Mouse (Mus musculus) lung, postnatal 10 days (tissue): ENCODE data around the gene Aktip.

Experiments used
- DNase-seq: peaks from one replicate; pipeline ENCODE4 v3.0.0; 2021

Gene Aktip

DNA sequence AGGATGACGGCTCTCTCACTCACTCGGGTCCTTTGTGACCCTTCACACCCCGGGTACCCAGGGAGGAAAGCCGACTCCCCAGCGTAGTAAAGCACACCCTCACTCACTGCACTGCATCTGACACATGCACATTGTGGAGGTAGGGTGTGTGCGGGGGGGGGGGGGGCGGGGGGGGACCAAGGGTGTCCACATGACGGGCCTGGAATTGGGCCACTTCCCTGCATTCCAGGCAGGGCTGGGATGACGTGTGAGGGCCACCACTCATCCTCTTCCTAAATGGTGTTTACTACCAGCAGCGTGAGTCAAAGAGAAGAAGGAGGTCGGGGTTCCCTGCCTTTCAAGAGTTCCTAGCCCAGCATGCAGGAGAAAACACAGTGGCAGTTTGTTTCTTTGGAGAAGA lies 11.6 kb downstream of the Aktip start:
- no peak for DNase-seq

DNA sequence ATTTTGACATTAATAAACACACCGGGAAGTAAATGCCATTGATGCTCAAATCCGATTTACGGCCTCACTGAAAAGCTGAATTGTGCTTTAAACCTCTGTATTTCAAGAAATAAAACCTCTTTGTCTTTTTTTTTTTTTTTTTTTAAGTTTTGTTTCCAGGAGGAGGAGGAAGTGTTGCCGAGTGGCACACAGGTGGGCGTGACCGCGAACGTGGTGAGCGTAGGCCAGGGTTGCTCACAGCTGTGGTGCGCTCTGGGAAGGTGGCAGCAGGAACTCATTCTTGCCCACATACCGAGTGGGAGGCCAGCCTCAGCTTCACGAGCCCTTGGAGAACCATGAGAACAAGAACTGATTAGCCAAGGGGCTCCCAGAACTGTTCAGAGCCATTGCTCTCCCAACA lies 13.4 kb downstream of the Aktip start:
- DNase-seq: no peak

DNA sequence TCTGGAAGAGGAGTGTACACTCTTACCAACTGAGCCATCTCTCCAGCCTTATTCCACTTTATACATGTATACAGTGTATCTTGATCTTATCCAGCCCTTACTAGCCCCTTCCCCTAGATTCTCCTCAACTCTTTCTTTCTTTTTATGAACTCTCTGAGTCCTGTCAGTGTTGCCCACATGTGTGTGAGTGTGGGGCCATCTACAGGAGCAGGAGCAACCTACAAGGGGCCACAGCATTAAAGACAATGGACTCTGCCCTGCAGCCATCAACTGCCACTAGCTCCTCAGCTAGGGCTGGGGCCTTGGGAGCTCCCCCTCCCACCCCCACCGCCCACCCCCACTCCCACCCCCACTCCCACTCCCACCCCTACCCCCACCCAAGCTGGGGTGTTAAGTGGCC lies 22.1 kb downstream of the Aktip start:
- no peak for DNase-seq

DNA sequence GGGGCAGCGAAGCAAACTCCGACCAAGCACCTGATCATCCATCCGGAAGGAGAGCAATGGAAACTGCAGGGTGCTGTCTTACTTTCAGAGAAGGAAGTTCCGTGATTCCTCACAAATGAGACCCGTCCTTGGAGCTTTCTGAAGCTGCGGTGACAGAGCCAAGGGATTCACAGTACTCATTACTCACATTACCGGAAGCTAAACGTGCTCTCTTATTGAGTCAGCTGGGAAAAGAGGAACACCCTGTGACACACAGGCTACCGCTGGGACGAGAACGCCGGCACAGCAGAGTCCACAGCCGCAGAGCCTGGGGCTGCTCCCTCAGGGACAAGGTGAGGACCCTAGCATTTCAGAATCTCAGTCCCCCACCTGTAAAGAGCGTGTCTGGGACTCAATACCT lies 23.6 kb downstream of the Aktip start:
- no peak for DNase-seq

DNA sequence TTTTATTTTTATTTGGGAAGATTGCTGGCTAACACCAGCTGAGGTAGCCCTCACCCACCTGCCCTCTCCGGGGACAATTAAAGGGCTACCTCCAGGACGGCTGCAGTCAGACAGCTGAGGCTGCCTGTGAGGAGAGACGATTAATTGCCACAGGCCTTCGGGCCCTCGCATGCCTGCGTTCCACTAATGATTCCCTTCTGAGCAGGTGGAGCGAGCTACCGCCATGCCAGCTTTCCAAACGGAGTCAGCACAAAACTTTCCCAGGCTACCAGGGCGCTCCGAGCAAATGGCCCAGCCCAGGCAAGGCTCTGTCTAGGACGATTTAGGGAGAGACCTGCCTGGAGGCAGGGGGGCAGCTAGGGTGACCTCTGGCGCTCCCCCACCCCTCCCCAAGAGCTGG lies 28.2 kb downstream of the Aktip start:
- DNase-seq: no peak

DNA sequence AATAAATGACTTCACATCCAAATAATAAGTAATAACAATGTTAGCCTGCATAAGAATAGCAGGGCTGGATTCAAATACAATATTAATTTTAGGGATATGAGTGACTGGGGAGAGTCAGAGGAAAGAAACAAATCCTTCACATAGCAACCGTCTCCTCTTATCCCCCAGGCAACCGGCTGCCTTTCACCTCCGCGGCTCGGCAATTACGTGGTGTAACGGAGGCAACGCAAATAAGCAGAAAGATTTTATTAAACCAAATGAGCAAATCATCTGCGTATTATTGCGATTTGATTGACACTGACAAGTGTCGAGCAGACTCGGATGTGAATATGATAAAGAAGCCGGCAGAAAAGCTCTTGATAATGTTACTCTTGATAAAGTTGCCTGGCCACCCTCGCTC lies 28.9 kb downstream of the Aktip start:
- no peak for DNase-seq

DNA sequence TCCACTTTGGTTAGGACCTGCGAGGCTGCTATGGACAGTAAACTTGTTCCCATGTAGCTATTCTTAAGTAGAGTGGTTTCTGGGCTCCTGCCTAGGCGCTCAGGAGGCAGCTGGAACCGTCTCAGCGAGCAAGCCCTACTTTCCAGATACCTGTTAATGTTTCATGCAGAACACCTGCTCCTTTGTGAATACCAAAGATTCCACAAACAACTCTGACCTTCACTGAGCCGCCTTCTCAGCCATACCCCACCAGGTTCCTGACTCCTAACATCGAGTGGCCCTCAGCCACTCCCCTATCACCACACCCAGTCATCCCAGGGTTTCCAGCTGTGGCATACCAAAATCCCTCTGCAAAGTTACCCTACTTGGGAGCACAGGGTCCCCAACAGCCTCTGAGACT lies 29.6 kb downstream of the Aktip start:
- no peak for DNase-seq

DNA sequence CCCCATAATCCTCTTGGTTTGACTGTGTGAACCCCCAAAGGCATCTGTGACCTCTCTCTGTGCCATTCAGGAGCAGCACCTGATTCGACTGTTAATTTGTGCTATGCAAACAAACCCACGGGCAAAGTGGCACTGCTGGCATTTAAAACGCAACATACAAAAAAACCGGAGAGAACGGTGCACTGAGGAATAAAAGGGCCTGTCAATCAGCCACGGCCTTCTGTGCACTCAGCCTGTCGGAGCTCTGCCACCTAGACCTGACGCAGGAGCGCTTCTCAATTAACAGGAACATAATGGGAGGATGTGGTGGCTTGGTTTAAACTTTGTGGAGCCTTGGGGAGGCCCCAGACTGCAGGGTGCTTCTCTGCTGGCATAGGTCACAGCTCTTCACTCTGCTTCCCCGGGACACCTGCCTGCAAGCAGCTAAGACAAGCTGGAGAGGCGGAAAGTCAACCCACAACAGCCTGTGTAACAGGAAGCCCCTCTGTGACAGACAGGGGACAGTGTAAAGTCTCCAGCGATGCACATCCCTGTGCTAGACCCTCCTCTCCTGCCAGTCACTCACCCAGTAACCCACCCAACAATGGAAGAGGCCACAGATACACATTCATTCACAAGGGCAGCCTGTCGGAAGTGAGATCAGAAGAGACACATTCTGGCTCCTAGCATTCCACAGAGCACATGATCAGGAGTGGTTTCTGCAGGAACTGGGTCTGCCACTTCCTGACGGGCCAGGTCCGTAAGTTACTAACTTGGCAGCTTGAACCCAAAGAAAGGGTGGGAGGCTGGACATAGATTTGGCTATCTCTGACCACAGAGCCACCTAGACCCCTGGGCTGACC lies 39.6 kb downstream of the Aktip start:
- DNase-seq: no peak

DNA sequence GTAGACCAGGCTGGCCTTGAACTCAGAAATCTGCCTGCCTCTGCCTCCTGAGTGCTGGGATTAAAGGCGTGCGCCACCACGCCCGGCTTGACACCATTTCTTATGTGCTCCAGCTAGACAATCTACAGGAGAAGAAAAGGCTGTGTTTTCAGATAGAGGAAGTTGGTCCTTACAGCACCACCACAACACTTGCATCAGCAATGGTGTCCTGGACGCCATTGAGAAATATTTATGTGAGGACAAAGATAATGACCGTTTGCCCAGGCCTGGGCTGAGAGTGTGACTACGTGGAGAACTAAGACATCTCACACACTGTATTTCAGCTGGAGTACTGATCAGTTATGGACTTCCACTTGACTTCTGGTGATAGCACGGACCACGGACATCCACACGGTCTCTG lies 41.2 kb downstream of the Aktip start:
- no peak for DNase-seq

DNA sequence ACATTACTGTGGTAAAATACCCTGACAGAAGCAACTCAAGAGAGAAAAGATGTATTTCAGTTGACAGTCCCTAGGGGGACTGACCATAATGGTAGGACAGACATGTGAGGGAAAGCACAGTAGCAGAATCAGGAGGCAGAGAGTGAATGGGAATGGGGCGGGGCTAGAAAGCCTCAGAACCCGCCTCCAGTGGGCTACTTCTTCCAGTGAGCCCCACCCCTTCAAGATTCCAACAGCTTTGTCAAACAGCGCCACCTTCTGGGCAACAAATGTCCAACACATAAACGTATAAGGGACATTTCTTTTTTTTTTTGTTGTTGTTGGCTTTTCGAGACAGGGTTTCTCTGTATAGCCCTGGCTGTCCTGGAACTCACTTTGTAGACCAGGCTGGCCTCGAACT lies 45.2 kb downstream of the Aktip start:
- DNase-seq: peak; percentile 79

DNA sequence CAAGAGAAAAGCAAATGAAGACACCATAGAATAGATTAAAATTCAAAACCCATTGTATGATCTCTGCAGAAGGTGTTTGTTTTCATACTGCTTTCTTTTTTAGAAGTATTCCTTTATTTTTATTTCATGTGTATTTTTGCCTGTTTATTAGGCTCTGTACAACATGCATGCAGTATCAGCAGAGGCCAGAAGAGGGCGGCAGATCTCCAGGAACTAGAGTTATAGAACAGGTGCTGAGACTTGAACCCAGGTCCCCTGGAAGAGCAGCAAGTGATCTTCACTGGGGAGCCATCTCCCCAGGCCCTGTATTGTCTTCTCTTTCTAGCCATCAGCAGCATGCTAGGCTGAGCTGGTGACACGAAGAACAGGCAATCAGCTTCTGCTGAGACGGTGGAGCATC lies 45.9 kb downstream of the Aktip start:
- DNase-seq: no peak

DNA sequence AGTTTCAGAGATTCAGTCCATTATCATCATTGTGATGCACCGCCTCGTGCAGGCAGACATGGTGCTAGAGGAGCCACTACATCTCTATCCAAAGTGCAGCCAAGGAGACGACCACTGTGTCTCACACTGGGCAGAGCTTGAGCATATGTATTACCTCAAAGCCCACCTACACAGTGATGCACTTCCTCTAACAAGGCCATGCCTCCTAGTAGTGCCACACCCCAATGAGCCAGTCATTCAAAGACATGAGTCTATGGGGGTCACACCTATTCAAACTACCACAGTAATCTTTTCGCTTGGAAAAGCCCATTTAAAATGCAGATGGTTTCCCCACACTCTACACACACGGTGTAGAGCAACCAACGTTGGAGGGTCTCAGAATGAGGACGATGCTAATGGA lies 48.2 kb downstream of the Aktip start:
- no peak for DNase-seq

DNA sequence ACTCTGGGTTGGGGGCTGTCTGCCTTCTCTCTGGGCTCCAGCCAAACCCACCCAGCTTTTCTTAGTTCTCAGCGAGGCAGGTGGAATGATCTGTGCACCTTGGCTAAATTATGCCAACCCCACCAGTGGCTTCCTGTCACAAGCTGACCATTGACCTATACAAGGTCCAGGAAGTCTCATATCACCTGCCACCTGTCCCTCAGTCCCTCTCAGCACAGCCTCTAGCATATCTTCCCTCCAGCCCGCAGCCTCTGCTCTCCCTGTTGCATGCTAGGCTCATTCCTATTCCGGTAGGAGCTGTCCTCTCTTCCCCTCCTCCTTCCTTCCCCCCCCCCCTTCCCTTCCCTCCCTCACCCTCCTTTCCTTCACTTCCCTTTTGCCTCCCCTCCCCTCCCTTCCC lies 50.5 kb downstream of the Aktip start:
- DNase-seq: no peak

DNA sequence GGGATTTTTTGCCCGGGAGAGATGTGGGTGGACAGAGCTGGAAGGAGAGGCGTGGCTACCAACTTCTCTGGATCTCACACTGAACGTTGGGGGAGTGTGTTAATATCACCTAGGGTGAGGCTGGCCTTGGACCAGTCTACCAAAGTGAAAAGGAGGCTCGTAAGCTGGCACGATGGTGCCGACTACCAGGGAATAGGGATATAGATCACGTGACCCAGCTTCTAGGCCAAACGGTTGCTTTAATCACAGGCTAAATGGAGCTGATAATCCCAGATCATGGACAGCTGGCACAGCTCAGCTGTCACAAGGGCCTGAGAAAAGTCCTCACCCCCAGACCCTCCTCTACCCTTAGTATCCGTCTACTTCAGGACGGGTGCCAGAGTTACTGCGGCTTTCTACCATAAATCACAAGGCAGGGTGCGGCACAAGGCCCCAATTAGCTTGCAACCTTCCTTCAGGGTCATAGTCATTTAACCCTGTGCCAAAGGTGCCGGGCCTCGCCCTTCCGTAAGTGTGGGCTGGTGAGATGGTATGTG lies 51.1 kb downstream of the Aktip start:
- peak; percentile 37 for DNase-seq

DNA sequence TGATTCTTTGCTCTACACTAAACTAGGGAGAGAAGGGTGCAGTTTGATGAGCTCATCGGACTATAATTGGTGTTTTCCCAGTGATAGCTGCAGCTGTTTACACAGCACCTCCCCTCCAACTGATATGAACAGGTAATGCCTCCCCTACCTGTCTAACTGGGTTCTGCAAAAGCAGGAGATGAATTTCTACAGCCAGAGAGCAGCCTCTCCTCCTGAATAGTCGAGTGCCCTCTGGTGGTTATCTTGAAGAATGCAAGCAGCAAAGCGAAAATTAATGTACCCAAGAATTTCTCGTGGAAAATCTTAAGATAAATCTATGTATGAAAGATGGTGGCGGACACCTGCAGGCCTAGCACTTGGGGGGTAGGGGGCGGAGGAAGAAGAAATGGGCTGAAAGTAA lies 52.1 kb downstream of the Aktip start:
- DNase-seq: peak; percentile 68

DNA sequence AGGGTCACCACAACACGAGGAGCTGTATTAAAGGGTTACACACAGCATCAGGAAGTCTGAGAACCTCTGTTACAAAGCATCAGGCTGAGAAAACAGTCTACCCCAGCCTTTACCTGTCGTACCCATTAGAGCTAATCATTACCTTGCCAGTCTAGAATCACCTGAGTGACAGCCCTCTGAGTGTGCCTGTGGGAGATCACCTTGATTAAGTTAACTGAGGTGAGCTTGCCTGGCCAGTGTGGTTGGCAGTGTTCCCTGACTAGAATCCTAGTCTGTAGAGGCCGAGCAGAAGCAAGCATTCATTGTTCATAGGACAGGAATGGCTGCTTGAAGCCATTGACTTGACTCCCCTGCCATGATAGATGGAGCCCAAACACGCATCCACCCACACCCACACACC lies 58.9 kb downstream of the Aktip start:
- no peak for DNase-seq

DNA sequence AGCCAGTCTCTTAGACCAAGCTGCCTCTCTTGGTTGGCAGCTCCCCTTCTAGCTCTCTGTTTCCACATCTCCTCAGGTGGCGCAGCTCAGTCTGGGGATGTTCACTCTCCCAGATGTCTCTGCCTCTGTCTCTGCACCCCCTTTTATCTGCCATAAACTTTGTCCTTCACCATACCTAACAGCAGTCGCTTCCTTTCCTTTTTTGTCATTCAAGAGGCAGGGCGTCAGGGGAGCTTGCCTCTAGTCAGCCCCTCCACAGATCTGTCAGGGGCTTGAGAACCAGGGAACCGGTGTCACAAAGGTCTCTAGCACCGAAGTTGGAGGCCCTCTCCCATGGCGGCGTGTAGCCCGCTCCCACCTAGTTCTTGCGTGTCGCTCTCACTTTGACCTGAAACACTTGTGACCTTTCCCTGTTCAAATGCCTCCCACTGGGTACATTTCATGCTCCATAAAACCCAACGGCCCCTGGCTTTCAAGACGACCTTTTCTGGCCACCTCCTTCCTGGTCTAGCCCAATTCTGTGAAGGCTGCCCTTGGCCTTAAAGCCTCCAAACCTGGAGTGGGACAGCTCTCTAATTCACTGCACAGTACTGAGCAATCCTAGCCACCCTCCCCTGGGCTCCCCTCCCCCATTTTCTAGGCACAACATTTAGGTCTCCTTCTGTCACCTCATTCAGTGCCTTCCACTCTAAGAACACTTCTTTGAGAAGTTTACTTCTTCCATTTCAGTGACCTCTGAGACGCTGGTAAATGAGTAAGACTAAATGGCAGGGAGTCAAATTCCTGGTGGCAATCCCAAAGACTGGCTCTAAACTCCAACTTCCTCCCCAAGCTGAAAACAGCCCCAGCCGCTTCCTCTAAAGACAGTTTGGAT lies 64.2 kb downstream of the Aktip start:
- peak; percentile 61 for DNase-seq

DNA sequence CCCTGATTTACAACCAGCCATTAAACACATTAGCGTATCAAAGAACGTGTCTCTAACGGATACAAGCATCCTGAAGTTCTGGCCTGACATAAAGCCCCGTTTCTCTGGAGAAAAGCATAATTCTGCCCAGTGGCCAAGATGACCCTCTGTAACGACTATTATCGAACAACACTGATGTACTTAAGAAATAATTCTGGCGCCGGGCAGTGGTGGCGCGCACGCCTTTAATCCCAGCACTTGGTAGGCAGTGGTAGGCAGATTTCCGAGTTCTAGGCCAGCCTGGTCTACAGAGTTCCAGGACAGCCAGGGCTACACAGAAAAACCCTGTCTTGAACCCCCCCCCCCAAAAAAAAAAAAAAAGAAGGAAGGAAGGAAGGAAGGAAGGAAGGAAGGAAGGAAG lies 65.1 kb downstream of the Aktip start:
- DNase-seq: no peak

DNA sequence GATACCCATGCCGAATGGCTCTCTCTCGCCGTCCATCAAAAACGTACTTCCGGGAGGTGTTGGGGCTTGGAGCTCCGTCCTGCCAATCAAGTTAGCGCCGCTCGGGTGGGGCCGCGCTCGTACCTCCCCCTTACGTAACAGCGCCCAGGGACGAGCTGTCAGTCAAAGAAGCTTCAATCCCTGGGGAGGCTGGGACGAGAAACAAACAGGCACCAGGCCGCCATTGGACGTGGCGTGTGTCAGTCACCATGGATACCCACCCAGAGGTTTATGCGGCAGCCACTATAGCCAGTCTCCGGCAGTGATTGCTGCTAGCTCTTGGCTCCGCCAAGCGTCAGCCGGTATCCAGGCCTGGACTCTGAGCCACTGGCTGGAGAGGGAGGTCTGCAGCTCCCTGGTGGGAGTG lies 65.7 kb downstream of the Aktip start:
- peak; percentile 100 for DNase-seq

DNA sequence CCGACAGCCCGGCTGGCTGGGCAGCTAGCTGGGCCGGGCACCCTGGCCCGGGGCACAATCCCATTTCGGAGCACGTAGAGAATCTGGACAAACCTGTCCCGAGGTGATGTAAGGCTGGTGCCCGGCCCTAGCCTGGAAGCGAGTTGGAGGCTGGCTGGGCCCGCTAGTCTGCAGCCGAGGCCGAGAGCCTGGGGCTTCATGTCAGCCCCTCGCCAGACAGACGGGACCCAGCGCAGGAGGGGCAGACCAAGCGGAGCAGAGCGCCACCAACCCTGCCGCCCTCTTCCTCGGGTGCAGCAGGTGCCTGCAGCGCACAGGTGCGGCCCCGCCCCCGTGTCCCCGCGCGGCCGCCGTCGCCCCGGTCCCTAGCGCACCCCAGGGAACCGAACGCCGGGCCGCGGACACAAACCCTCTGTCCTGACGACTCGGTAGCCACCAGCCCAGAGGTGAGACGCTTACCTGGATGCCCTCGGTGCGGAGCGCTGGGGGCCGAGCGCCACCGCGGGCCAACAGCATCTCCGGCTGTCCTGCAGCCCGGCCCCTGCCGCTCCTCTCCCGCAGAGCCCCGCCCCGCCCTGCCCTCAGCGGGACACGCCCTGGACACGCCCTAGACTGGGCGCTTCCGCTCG lies 66.2 kb downstream of the Aktip start:
- peak; percentile 51 for DNase-seq

DNA sequence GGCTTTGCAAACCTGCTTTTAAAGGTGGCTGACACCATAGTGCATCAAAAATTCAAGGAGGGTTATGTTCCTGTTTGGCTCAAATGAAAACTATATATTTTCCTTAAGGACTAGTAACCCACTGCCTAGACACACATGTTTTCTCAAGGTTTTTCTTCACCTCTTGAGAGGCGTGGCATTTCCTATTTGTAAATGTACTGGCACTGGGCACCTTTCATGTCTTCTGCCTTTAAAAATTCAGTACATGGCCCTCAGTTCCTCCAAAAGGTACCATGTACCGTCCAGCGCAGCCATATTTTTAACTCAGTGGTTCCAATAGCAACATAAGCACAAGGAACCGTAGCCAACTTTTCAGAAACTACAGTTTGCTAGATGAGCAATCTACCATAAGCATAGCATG lies 67.0 kb downstream of the Aktip start:
- DNase-seq: no peak

DNA sequence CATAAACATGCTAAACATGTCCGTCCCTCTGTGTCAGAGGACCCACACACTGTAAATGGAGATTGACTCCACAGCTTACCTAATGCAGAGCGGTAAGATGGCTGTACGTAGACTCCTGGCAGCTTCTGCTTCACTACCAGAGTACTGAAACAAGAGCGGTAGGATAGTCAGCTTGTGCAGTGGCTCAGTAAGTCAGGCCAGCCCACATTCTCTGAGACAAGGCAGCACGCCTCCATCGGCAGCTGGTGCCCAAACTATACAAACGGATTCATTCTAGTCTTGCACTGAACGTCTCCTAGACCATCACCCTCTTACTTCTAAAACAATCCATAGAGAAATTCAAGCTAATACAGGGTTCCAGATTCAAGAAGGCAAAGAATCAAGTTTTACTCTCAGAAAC lies 73.0 kb downstream of the Aktip start:
- DNase-seq: no peak

DNA sequence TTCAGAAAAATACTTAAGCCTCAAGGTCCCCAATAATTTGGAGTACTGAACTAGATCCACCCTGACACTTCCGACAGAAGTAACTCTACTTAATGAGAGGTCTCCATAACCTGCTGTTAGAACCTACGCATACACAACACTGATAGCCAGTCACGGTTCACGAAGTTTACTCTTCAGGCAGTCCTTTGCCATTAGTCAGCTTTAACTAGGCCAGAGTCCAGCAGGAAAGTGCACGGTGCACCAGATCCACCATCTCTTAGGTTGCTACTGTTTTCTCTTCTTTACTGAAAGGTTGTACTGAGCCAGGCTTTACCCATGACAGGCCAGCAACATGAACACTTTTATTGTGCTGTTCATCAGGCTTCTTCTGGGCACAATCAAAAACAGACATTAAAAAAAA lies 75.5 kb downstream of the Aktip start:
- DNase-seq: no peak

DNA sequence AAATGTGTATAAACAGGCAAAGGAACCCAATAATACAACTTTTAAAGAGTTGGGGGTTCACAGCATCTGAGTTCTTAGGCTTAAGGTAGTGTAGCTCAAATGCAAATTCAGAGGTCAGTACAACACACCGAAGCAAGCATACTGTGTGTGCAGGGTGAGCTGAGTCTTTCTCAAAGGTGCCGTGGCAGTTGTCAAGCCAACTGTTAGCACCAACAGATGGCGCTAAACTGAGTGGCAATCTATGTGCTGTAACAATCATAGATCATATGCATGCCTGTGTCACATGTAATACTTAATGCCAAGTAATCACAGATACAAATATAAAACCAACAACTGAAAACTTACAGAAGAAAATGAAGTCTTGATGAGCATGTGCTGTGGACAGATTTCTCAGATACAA lies 81.6 kb downstream of the Aktip start:
- DNase-seq: no peak
